Mouse (Mus musculus) neural tube, embryonic 15.5 days (tissue): ENCODE measurements around the gene Dennd2a. TPM values are rescaled to one million over a fixed set of nuclear protein-coding genes. Genes with fewer than 3 reads are reported as not detected.

Experiments used
- ATAC-seq: fragments of 200-750 bp; cut with Nextera tagmentation; 2 replicates; pipeline ENCODE4 v1.8.0; 2017; ENCODE audit warnings: mild to moderate bottlenecking, moderate TSS enrichment, moderate library complexity; ENCODE audit not compliant: low FRiP score
- H3K27ac ChIP-seq: fragments of 300-500 bp; sonication (generic); replicated peaks from 2 replicates; pipeline ENCODE4 v1.5.1; 2015; ENCODE audit warnings: mild to moderate bottlenecking, inconsistent platforms
- H3K27me3 ChIP-seq: fragments of 300-500 bp; sonication (generic); replicated peaks from 2 replicates; pipeline ENCODE4 v1.6.1; 2015; ENCODE audit warnings: inconsistent platforms
- H3K36me3 ChIP-seq: fragments of 300-500 bp; sonication (generic); 2 replicates; pipeline ENCODE4 v1.6.1; 2015; ENCODE audit warnings: inconsistent platforms
- H3K4me1 ChIP-seq: fragments of 300-500 bp; sonication (generic); 2 replicates; pipeline ENCODE4 v1.6.1; 2015; ENCODE audit warnings: inconsistent platforms
- H3K4me2 ChIP-seq: fragments of 300-500 bp; sonication (generic); 2 replicates; pipeline ENCODE4 v1.6.1; 2015; ENCODE audit warnings: inconsistent platforms, mild to moderate bottlenecking, moderate library complexity
- H3K4me3 ChIP-seq: fragments of 300-500 bp; sonication (generic); replicated peaks from 2 replicates; pipeline ENCODE4 v1.5.1; 2015; ENCODE audit warnings: mild to moderate bottlenecking, inconsistent platforms
- H3K9ac ChIP-seq: fragments of 300-500 bp; sonication (generic); replicated peaks from 2 replicates; pipeline ENCODE4 v1.6.1; 2015; ENCODE audit warnings: mild to moderate bottlenecking, inconsistent platforms
- H3K9me3 ChIP-seq: fragments of 300-500 bp; sonication (generic); replicated peaks from 2 replicates; pipeline ENCODE4 v1.6.1; 2016; ENCODE audit warnings: inconsistent platforms
- WGBS: fragments of 180-500 bp; shearing (Covaris S2); methylation state at CpG from one replicate; pipeline ENCODE4 v1.1.7; 2015; ENCODE audit warnings: mixed read lengths; 5-methylcytosine and 5-hydroxymethylcytosine counted together
- polyA plus RNA-seq: library from polyadenylated mRNA; unstranded; fragments of >200 nt; fragmentation: Nextera tagmentation; extraction: Ambion mirVana; gene quantifications from 2 replicates; pipeline ENCODE4 v1.2.1, GENCODE M21; 2015

Dennd2a gene
- polyA plus RNA-seq, 1 experiment from 2014 or later = 14.8 TPM

GRCm38 (mm10) chr6:39534944-39535343, 22.7 kb downstream of the Dennd2a start:
- no peak overlapping the region for H3K9ac ChIP-seq
- ATAC-seq = no peak
- no peaks in the 10 kb centered on the region for H3K36me3 ChIP-seq
- peaks cover 19% of the 10 kb centered on the region for H3K4me1 ChIP-seq
- H3K27me3 ChIP-seq = no peaks in the 10 kb centered on the region
- H3K4me2 ChIP-seq = no peak overlapping the region
- H3K4me3 ChIP-seq = no peak overlapping the region
- H3K9me3 ChIP-seq = no peaks in the 10 kb centered on the region
- no peak overlapping the region for H3K27ac ChIP-seq

- Histone ChIP-seq H3K4me3 (no peak overlapping the region), H3K4me1 (peaks cover 26% of the 10 kb centered on the region), H3K4me2 (peak overlapping the region; percentile 30; the same call in 1 of the 2 replicates), H3K36me3 (no peaks in the 10 kb centered on the region; the same call in 1 of the 2 replicates), H3K27me3 (no peaks in the 10 kb centered on the region), H3K9me3 (no peaks in the 10 kb centered on the region), H3K9ac (no peak overlapping the region), H3K27ac (peak overlapping the region; percentile 81)
- peak; percentile 87 for ATAC-seq
- 35% methylated on average over 12 of the region's 12 CpGs for WGBS
Measured at GRCm38 (mm10) chr6:39528671-39529535, 28.8 kb downstream of the Dennd2a start.

GRCm38 (mm10) chr6:39527811-39528210, 29.9 kb downstream of the Dennd2a start:
- no peak overlapping the region for H3K9ac ChIP-seq
- peak; percentile 46; the same call in 1 of the 2 replicates for ATAC-seq
- H3K4me1 ChIP-seq = peaks cover 26% of the 10 kb centered on the region
- H3K27me3 ChIP-seq = no peaks in the 10 kb centered on the region
- WGBS = 27% methylated on average over 4 of the region's 4 CpGs
- peak overlapping the region; percentile 81 for H3K27ac ChIP-seq
- H3K4me2 ChIP-seq = 0 out of 2 replicates have a peak overlapping the region, but pooled peaks have one; percentile 1
- H3K4me3 ChIP-seq = no peak overlapping the region
- H3K9me3 ChIP-seq = no peaks in the 10 kb centered on the region
- H3K36me3 ChIP-seq = peaks cover 6% of the 10 kb centered on the region; the same call in 1 of the 2 replicates

GRCm38 (mm10) chr6:39527337-39527784, 30.3 kb downstream of the Dennd2a start:
- no peaks in the 10 kb centered on the region for H3K9me3 ChIP-seq
- peak overlapping the region; percentile 81 for H3K27ac ChIP-seq
- no peak overlapping the region for H3K4me2 ChIP-seq
- no peaks in the 10 kb centered on the region for H3K27me3 ChIP-seq
- peaks cover 10% of the 10 kb centered on the region for H3K36me3 ChIP-seq
- ATAC-seq = no peak
- H3K4me1 ChIP-seq = peaks cover 26% of the 10 kb centered on the region
- WGBS = 80% methylated on average over 7 of the region's 7 CpGs
- no peak overlapping the region for H3K9ac ChIP-seq
- no peak overlapping the region for H3K4me3 ChIP-seq

GRCm38 (mm10) chr6:39526797-39527196, 30.9 kb downstream of the Dennd2a start:
- 72% methylated on average over 9 of the region's 10 CpGs for WGBS
- H3K36me3 ChIP-seq = peaks cover 16% of the 10 kb centered on the region

GRCm38 (mm10) chr6:39523161-39523560, 34.5 kb downstream of the Dennd2a start:
- Histone ChIP-seq H3K4me1 (peaks cover 11% of the 10 kb centered on the region), H3K9ac (no peak overlapping the region), H3K27me3 (no peaks in the 10 kb centered on the region), H3K4me2 (no peak overlapping the region), H3K4me3 (no peak overlapping the region), H3K9me3 (0 out of 2 replicates have a peak, but pooled peaks cover 3% of the 10 kb centered on the region), H3K36me3 (peaks cover 44% of the 10 kb centered on the region), H3K27ac (no peak overlapping the region)
- 95% methylated on average over 13 of the region's 13 CpGs for WGBS
- no peak for ATAC-seq

More at GRCm38 (mm10) chr6:39526797-39527196, 30.9 kb downstream of the Dennd2a start:
- Histone ChIP-seq H3K4me1 (peaks cover 26% of the 10 kb centered on the region), H3K4me3 (no peak overlapping the region), H3K27me3 (no peaks in the 10 kb centered on the region), H3K9me3 (no peaks in the 10 kb centered on the region), H3K27ac (peak overlapping the region; percentile 81; the same call in 1 of the 2 replicates), H3K9ac (no peak overlapping the region), H3K4me2 (no peak overlapping the region)
- no peak for ATAC-seq

- H3K4me2 ChIP-seq = no peak overlapping the region
- no peak overlapping the region for H3K9ac ChIP-seq
- H3K27ac ChIP-seq = no peak overlapping the region
- peaks cover 4% of the 10 kb centered on the region for H3K4me1 ChIP-seq
- H3K9me3 ChIP-seq = 0 out of 2 replicates have a peak, but pooled peaks cover 3% of the 10 kb centered on the region
- H3K27me3 ChIP-seq = no peaks in the 10 kb centered on the region
- ATAC-seq = no peak
- H3K4me3 ChIP-seq = no peak overlapping the region
- WGBS = 79% methylated on average over 5 of the region's 5 CpGs
- H3K36me3 ChIP-seq = peaks cover 45% of the 10 kb centered on the region
Measured at GRCm38 (mm10) chr6:39522425-39522824, 35.2 kb downstream of the Dennd2a start.

- Histone ChIP-seq H3K27me3 (no peaks in the 10 kb centered on the region), H3K36me3 (peaks cover 23% of the 10 kb centered on the region), H3K4me1 (peaks cover 20% of the 10 kb centered on the region), H3K9ac (0 out of 2 replicates have a peak overlapping the region, but pooled peaks have one; percentile 6), H3K4me2 (no peak overlapping the region), H3K9me3 (0 out of 2 replicates have a peak, but pooled peaks cover 3% of the 10 kb centered on the region), H3K27ac (peak overlapping the region; percentile 77), H3K4me3 (no peak overlapping the region)
- WGBS = 28% methylated on average over 6 of the region's 6 CpGs
- peak; percentile 53; the same call in 1 of the 2 replicates for ATAC-seq
Measured at GRCm38 (mm10) chr6:39515739-39516131, 41.9 kb downstream of the Dennd2a start.

- H3K4me2 ChIP-seq = no peak overlapping the region
- 48% methylated on average over 11 of the region's 11 CpGs for WGBS
Measured at GRCm38 (mm10) chr6:39515040-39515738, 42.5 kb downstream of the Dennd2a start.

GRCm38 (mm10) chr6:39503476-39503875, 54.2 kb downstream of the Dennd2a start:
- ATAC-seq = no peak
- WGBS = 82% methylated on average over 7 of the region's 7 CpGs
- Histone ChIP-seq H3K27ac (no peak overlapping the region), H3K4me2 (no peak overlapping the region), H3K9me3 (no peaks in the 10 kb centered on the region), H3K36me3 (peaks cover 32% of the 10 kb centered on the region), H3K4me3 (no peak overlapping the region), H3K27me3 (no peaks in the 10 kb centered on the region), H3K9ac (no peak overlapping the region), H3K4me1 (0 out of 2 replicates have a peak, but pooled peaks cover 1% of the 10 kb centered on the region)

More at GRCm38 (mm10) chr6:39515040-39515738, 42.5 kb downstream of the Dennd2a start:
- H3K36me3 ChIP-seq = peaks cover 18% of the 10 kb centered on the region
- 0 out of 2 replicates have a peak overlapping the region, but pooled peaks have one; percentile 6 for H3K9ac ChIP-seq
- peak; percentile 73; the same call in 1 of the 2 replicates for ATAC-seq
- H3K27me3 ChIP-seq = no peaks in the 10 kb centered on the region
- H3K4me1 ChIP-seq = peaks cover 20% of the 10 kb centered on the region
- no peaks in the 10 kb centered on the region for H3K9me3 ChIP-seq
- peak overlapping the region; percentile 77 for H3K27ac ChIP-seq
- no peak overlapping the region for H3K4me3 ChIP-seq

- Histone ChIP-seq H3K27ac (no peak overlapping the region; the same call in 1 of the 2 replicates), H3K4me1 (peaks cover 6% of the 10 kb centered on the region), H3K36me3 (peaks cover 23% of the 10 kb centered on the region)
Measured at GRCm38 (mm10) chr6:39497165-39497564, 60.5 kb downstream of the Dennd2a start.

More at GRCm38 (mm10) chr6:39497165-39497564, 60.5 kb downstream of the Dennd2a start:
- no peak overlapping the region for H3K9ac ChIP-seq
- no peak overlapping the region for H3K4me2 ChIP-seq
- no peaks in the 10 kb centered on the region for H3K27me3 ChIP-seq
- H3K4me3 ChIP-seq = no peak overlapping the region
- WGBS = 80% methylated on average over 4 of the region's 4 CpGs
- no peaks in the 10 kb centered on the region for H3K9me3 ChIP-seq
- ATAC-seq = no peak; the same call in 1 of the 2 replicates
